Mouse (Mus musculus): ENCODE measurements around the gene Pex11g. TPM values are rescaled to one million over a fixed set of nuclear protein-coding genes. Genes with fewer than 3 reads are reported as not detected.

Gene Pex11g
- polyA plus RNA-seq, 1 experiment, result not detected

GRCm38 (mm10) chr8:3502217-3502616, 34.7 kb upstream of the Pex11g start:
- no peak for TF ChIP-seq POLR2A (IDR thresholded peaks at IDR 0.05; ENCODE audit: insufficient read depth, low read depth, low read length)
- no peak for TF ChIP-seq CTCF (IDR thresholded peaks at IDR 0.05; ENCODE audit: insufficient read depth, low read depth, low read length)
- 40% methylated on average over 4 of the region's 4 CpGs for WGBS
- H3K4me3 ChIP-seq (ENCODE audit: insufficient read depth, low read depth, low read length), result no peak overlapping the region
- no peaks in the 10 kb centered on the region for H3K4me1 ChIP-seq (ENCODE audit: control insufficient read depth, insufficient read depth, low read length)
- H3K27ac ChIP-seq (ENCODE audit: insufficient read depth, low read depth, low read length), result no peak overlapping the region

GRCm38 (mm10) chr8:3500235-3501090, 33.0 kb upstream of the Pex11g start, which contains the start of gene Mcoln1:
Mcoln1 (plus strand) TSS chr8:3500457.
- peak within 1 kb of the TSS; percentile 98 for H3K4me3 ChIP-seq (ENCODE audit: insufficient read depth, low read depth, low read length)
- H3K27ac ChIP-seq (ENCODE audit: insufficient read depth, low read depth, low read length), result peak within 1 kb of the TSS; percentile 89
- WGBS, result under 1% methylated on average over 70 of the region's 70 CpGs
- peak; percentile 93 for TF ChIP-seq POLR2A (IDR thresholded peaks at IDR 0.05; ENCODE audit: insufficient read depth, low read depth, low read length)
- TF ChIP-seq CTCF (IDR thresholded peaks at IDR 0.05; ENCODE audit: insufficient read depth, low read depth, low read length), result no peak
- peaks cover 8% of the 10 kb centered on the region; the same call in 1 of the 2 replicates for H3K4me1 ChIP-seq (ENCODE audit: control insufficient read depth, insufficient read depth, low read length)

- H3K27ac ChIP-seq (ENCODE audit: insufficient read depth, low read depth, low read length), result peak overlapping the region; percentile 89
- peaks cover 8% of the 10 kb centered on the region; the same call in 1 of the 2 replicates for H3K4me1 ChIP-seq (ENCODE audit: control insufficient read depth, insufficient read depth, low read length)
- 2% methylated on average over 8 of the region's 8 CpGs for WGBS
- TF ChIP-seq CTCF (IDR thresholded peaks at IDR 0.05; ENCODE audit: insufficient read depth, low read depth, low read length), result no peak
- no peak for TF ChIP-seq POLR2A (IDR thresholded peaks at IDR 0.05; ENCODE audit: insufficient read depth, low read depth, low read length)
- peak overlapping the region; percentile 98 for H3K4me3 ChIP-seq (ENCODE audit: insufficient read depth, low read depth, low read length)
Measured at GRCm38 (mm10) chr8:3499751-3500150, 32.3 kb upstream of the Pex11g start.

- Histone ChIP-seq H3K4me1 (ENCODE audit: control insufficient read depth, insufficient read depth, low read length) (peaks cover 11% of the 10 kb centered on the region), H3K4me3 (ENCODE audit: insufficient read depth, low read depth, low read length) (no peak overlapping the region), H3K27ac (ENCODE audit: insufficient read depth, low read depth, low read length) (no peak overlapping the region)
- 88% methylated on average over 3 of the region's 3 CpGs for WGBS
- TF ChIP-seq POLR2A (IDR thresholded peaks at IDR 0.05; ENCODE audit: insufficient read depth, low read depth, low read length) (no peak), CTCF (IDR thresholded peaks at IDR 0.05; ENCODE audit: insufficient read depth, low read depth, low read length) (no peak)
Measured at GRCm38 (mm10) chr8:3498583-3498982, 31.1 kb upstream of the Pex11g start.

GRCm38 (mm10) chr8:3496428-3496748, 28.9 kb upstream of the Pex11g start:
- WGBS, result 94% methylated on average over 15 of the region's 15 CpGs
- no peak for TF ChIP-seq POLR2A (IDR thresholded peaks at IDR 0.05; ENCODE audit: insufficient read depth, low read depth, low read length)
- no peak for TF ChIP-seq CTCF (IDR thresholded peaks at IDR 0.05; ENCODE audit: insufficient read depth, low read depth, low read length)

GRCm38 (mm10) chr8:3495578-3496427, 28.3 kb upstream of the Pex11g start:
- whole genome bisulfite sequencing, result 96% methylated on average over 44 of the region's 44 CpGs

More at GRCm38 (mm10) chr8:3496428-3496748, 28.9 kb upstream of the Pex11g start:
- Histone ChIP-seq H3K27ac (ENCODE audit: insufficient read depth, low read depth, low read length) (no peak overlapping the region), H3K4me1 (ENCODE audit: control insufficient read depth, insufficient read depth, low read length) (peaks cover 11% of the 10 kb centered on the region), H3K4me3 (ENCODE audit: insufficient read depth, low read depth, low read length) (no peak overlapping the region)

GRCm38 (mm10) chr8:3493845-3494208, 26.3 kb upstream of the Pex11g start:
- Histone ChIP-seq H3K4me1 (ENCODE audit: control insufficient read depth, insufficient read depth, low read length) (peaks cover 11% of the 10 kb centered on the region), H3K27ac (ENCODE audit: insufficient read depth, low read depth, low read length) (peak overlapping the region; percentile 60; the same call in 1 of the 2 replicates), H3K4me3 (ENCODE audit: insufficient read depth, low read depth, low read length) (peak overlapping the region; percentile 96)
- 16% methylated on average over 6 of the region's 6 CpGs for WGBS
- TF ChIP-seq CTCF (IDR thresholded peaks at IDR 0.05; ENCODE audit: insufficient read depth, low read depth, low read length) (no peak), POLR2A (IDR thresholded peaks at IDR 0.05; ENCODE audit: insufficient read depth, low read depth, low read length) (no peak)

More at GRCm38 (mm10) chr8:3495578-3496427, 28.3 kb upstream of the Pex11g start:
- no peak overlapping the region for H3K4me3 ChIP-seq (ENCODE audit: insufficient read depth, low read depth, low read length)
- H3K4me1 ChIP-seq (ENCODE audit: control insufficient read depth, insufficient read depth, low read length), result peaks cover 11% of the 10 kb centered on the region
- TF ChIP-seq POLR2A (IDR thresholded peaks at IDR 0.05; ENCODE audit: insufficient read depth, low read depth, low read length) (no peak), CTCF (IDR thresholded peaks at IDR 0.05; ENCODE audit: insufficient read depth, low read depth, low read length) (no peak)
- H3K27ac ChIP-seq (ENCODE audit: insufficient read depth, low read depth, low read length), result no peak overlapping the region

- peak within 1 kb of the TSS; percentile 96 for H3K4me3 ChIP-seq (ENCODE audit: insufficient read depth, low read depth, low read length)
- TF ChIP-seq CTCF (IDR thresholded peaks at IDR 0.05; ENCODE audit: insufficient read depth, low read depth, low read length) (no peak), POLR2A (IDR thresholded peaks at IDR 0.05; ENCODE audit: insufficient read depth, low read depth, low read length) (peak; percentile 79)
- H3K4me1 ChIP-seq (ENCODE audit: control insufficient read depth, insufficient read depth, low read length), result peaks cover 11% of the 10 kb centered on the region
- H3K27ac ChIP-seq (ENCODE audit: insufficient read depth, low read depth, low read length), result peak within 1 kb of the TSS; percentile 60
- under 1% methylated on average over 64 of the region's 64 CpGs for WGBS
Measured at GRCm38 (mm10) chr8:3492901-3493844, 25.7 kb upstream of the Pex11g start, which contains the start of gene Zfp358. Zfp358 (plus strand) TSS chr8:3493138.
